Mouse (Mus musculus) ES-Bruce4 (cell line): Measurements from ENCODE around the gene Rab29.

Source experiments
- CTCF ChIP-seq: IDR thresholded peaks from one replicate; pipeline ENCODE4 v1.8.1; 2011; ENCODE audit warnings: low read depth, low read length
- EP300 ChIP-seq: IDR thresholded peaks from 2 replicates; pipeline ENCODE4 v1.6.1; 2011; ENCODE audit warnings: low read depth, low read length; ENCODE audit not compliant: insufficient read depth

DNA sequence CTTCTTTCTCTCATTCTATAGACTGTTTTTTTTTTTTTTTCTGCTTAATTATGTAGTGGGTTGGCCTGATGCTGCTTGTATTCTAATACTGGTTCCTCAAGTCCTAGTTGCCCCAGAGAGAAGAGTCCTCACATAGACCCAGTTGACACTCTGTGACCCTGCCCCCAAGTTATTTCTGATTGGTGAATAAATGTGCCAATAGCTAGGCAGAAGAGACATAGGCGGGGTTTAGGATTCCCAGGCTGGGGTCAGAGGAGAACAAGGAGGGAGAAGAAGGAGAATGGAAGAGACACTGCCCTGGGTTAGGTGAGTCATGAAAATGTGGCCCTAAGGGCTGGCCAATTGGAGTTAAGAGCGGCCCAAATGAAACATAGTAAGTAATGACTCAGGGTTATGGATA, 12.8 kb downstream of the Rab29 start:
- TF ChIP-seq CTCF (no peak), EP300 (no peak)
